Mouse (Mus musculus) kidney, adult 2 months (tissue): Measurements from ENCODE around the gene Dok5. TPM values are rescaled to one million over a fixed set of nuclear protein-coding genes. Genes with fewer than 3 reads are reported as not detected.

ENCODE experiments used
- DNase-seq: peaks from one replicate; pipeline ENCODE4 v3.0.0; 2021
- H3K27ac ChIP-seq: fragments of 200-500 bp; 2 replicates; pipeline ENCODE4 v1.5.1; 2012; ENCODE audit warnings: low read depth, low read length, control low read depth, inconsistent platforms; ENCODE audit not compliant: insufficient read depth
- H3K27me3 ChIP-seq: fragments of 200-500 bp; replicated peaks from 2 replicates; pipeline ENCODE4 v1.6.1; 2012; ENCODE audit warnings: mild to moderate bottlenecking, moderate library complexity, low read length, inconsistent platforms; ENCODE audit not compliant: control insufficient read depth, insufficient read depth
- H3K36me3 ChIP-seq: fragments of 200-500 bp; 2 replicates; pipeline ENCODE4 v1.6.1; 2012; ENCODE audit warnings: mild to moderate bottlenecking, moderate library complexity, low read length, inconsistent platforms; ENCODE audit not compliant: control insufficient read depth, insufficient read depth
- H3K4me1 ChIP-seq: fragments of 200-500 bp; 2 replicates; pipeline ENCODE4 v1.6.1; 2011; ENCODE audit warnings: low read length; ENCODE audit not compliant: control insufficient read depth, insufficient read depth
- H3K4me3 ChIP-seq: fragments of 200-500 bp; 2 replicates; pipeline ENCODE4 v1.5.1; 2011; ENCODE audit warnings: mild to moderate bottlenecking, low read depth, low read length, control low read depth; ENCODE audit not compliant: insufficient read depth
- CTCF ChIP-seq: fragments of 200-500 bp; conservative IDR thresholded peaks from 2 replicates; pipeline ENCODE4 v1.5.1; 2011; ENCODE audit warnings: low read depth, mild to moderate bottlenecking, control low read depth, low read length, moderate library complexity, mixed read lengths; ENCODE audit not compliant: insufficient read depth, insufficient read length
- POLR2A ChIP-seq: fragments of 200-500 bp; IDR thresholded peaks from one replicate; pipeline ENCODE4 v1.6.1; 2011; ENCODE audit warnings: low read depth, low read length, control low read depth
- WGBS: fragments of 180-500 bp; shearing (Covaris S2); methylation state at CpG from one replicate; pipeline ENCODE4 v1.1.7; 2018; 5-methylcytosine and 5-hydroxymethylcytosine counted together
- polyA plus RNA-seq: library from polyadenylated mRNA; depleted of rRNA; stranded (reverse); fragments of >200 nt; gene quantifications from 2 replicates; pipeline ENCODE4 v1.2.3, GENCODE M21; 2012

The Dok5 gene
- polyA plus RNA-seq, 1 experiment, result 0.16 TPM

- Histone ChIP-seq H3K36me3 (no peaks in the 10 kb centered on the region), H3K4me1 (no peaks in the 10 kb centered on the region), H3K27me3 (no peaks in the 10 kb centered on the region), H3K27ac (no peak overlapping the region), H3K4me3 (no peak overlapping the region)
- 40% methylated on average over 5 of the region's 5 CpGs for WGBS
- no peak for TF ChIP-seq CTCF
- TF ChIP-seq POLR2A, result no peak
- peak; percentile 6 for DNase-seq
Measured at GRCm38 (mm10) chr2:170856085-170856484, 124.5 kb downstream of the Dok5 start.

- 29% methylated on average over 7 of the region's 7 CpGs for WGBS
- no peak for DNase-seq
- no peak overlapping the region for H3K27ac ChIP-seq
- no peaks in the 10 kb centered on the region for H3K36me3 ChIP-seq
- no peaks in the 10 kb centered on the region for H3K27me3 ChIP-seq
- TF ChIP-seq POLR2A (no peak), CTCF (no peak)
- H3K4me3 ChIP-seq, result no peak overlapping the region
- H3K4me1 ChIP-seq, result no peaks in the 10 kb centered on the region
Measured at GRCm38 (mm10) chr2:170857507-170857906, 125.9 kb downstream of the Dok5 start.

GRCm38 (mm10) chr2:170858640-170859039 lies 127.0 kb downstream of the Dok5 start:
- no peak overlapping the region for H3K4me3 ChIP-seq
- TF ChIP-seq CTCF, result no peak
- no peak for TF ChIP-seq POLR2A
- H3K36me3 ChIP-seq, result no peaks in the 10 kb centered on the region
- H3K27me3 ChIP-seq, result no peaks in the 10 kb centered on the region
- no peak overlapping the region for H3K27ac ChIP-seq
- 56% methylated on average over 3 of the region's 3 CpGs for WGBS
- DNase-seq, result no peak
- H3K4me1 ChIP-seq, result no peaks in the 10 kb centered on the region

- no peak overlapping the region for H3K27ac ChIP-seq
- no peak for DNase-seq
- TF ChIP-seq POLR2A (no peak), CTCF (peak; percentile 28; the same call in 1 of the 2 replicates)
- no peaks in the 10 kb centered on the region for H3K27me3 ChIP-seq
- no peaks in the 10 kb centered on the region for H3K36me3 ChIP-seq
- 57% methylated on average over 4 of the region's 4 CpGs for WGBS
- no peaks in the 10 kb centered on the region for H3K4me1 ChIP-seq
- no peak overlapping the region for H3K4me3 ChIP-seq
Measured at GRCm38 (mm10) chr2:170860576-170860975, 129.0 kb downstream of the Dok5 start.

GRCm38 (mm10) chr2:170862799-170863198 lies 131.2 kb downstream of the Dok5 start:
- 37% methylated on average over 9 of the region's 9 CpGs for WGBS
- H3K27me3 ChIP-seq, result no peaks in the 10 kb centered on the region
- peak; percentile 47 for DNase-seq
- H3K36me3 ChIP-seq, result no peaks in the 10 kb centered on the region
- H3K27ac ChIP-seq, result no peak overlapping the region
- H3K4me3 ChIP-seq, result no peak overlapping the region
- TF ChIP-seq POLR2A (no peak), CTCF (no peak)
- no peaks in the 10 kb centered on the region for H3K4me1 ChIP-seq

GRCm38 (mm10) chr2:170863201-170863600 lies 131.6 kb downstream of the Dok5 start:
- H3K27ac ChIP-seq, result no peak overlapping the region
- H3K36me3 ChIP-seq, result no peaks in the 10 kb centered on the region
- DNase-seq, result no peak
- H3K27me3 ChIP-seq, result no peaks in the 10 kb centered on the region
- no peak overlapping the region for H3K4me3 ChIP-seq
- 91% methylated on average over 10 of the region's 10 CpGs for WGBS
- TF ChIP-seq CTCF (no peak), POLR2A (no peak)
- no peaks in the 10 kb centered on the region for H3K4me1 ChIP-seq

- no peaks in the 10 kb centered on the region for H3K36me3 ChIP-seq
- no peaks in the 10 kb centered on the region for H3K27me3 ChIP-seq
- no peak overlapping the region for H3K4me3 ChIP-seq
- no peak overlapping the region for H3K27ac ChIP-seq
- no peaks in the 10 kb centered on the region for H3K4me1 ChIP-seq
- peak; percentile 14 for DNase-seq
- peak; percentile 37; the same call in 1 of the 2 replicates for TF ChIP-seq CTCF
- no peak for TF ChIP-seq POLR2A
- 88% methylated on average over 5 of the region's 5 CpGs for WGBS
Measured at GRCm38 (mm10) chr2:170864043-170864442, 132.4 kb downstream of the Dok5 start.

- no peak overlapping the region for H3K27ac ChIP-seq
- H3K36me3 ChIP-seq, result no peaks in the 10 kb centered on the region
- TF ChIP-seq POLR2A (no peak), CTCF (no peak)
- no peaks in the 10 kb centered on the region for H3K4me1 ChIP-seq
- no peak overlapping the region for H3K4me3 ChIP-seq
- H3K27me3 ChIP-seq, result no peaks in the 10 kb centered on the region
- 86% methylated on average over 6 of the region's 6 CpGs for WGBS
- no peak for DNase-seq
Measured at GRCm38 (mm10) chr2:170864820-170865219, 133.2 kb downstream of the Dok5 start.
